Mouse (Mus musculus) lung, embryonic 14.5 days (tissue): Measurements from ENCODE around the gene Sez6l. TPM values are rescaled to one million over a fixed set of nuclear protein-coding genes. Genes with fewer than 3 reads are reported as not detected.

Source experiments
- ATAC-seq: fragments of 200-750 bp; cut with Nextera tagmentation; 2 replicates; pipeline ENCODE4 v1.8.0; 2017; ENCODE audit warnings: mild to moderate bottlenecking, moderate TSS enrichment, moderate library complexity; ENCODE audit not compliant: insufficient read depth
- DNase-seq: peaks from one replicate; pipeline ENCODE4 v3.0.0-alpha.2; 2015
- H3K27ac ChIP-seq: fragments of 300-500 bp; sonication (generic); 2 replicates; pipeline ENCODE4 v1.5.1; 2014; ENCODE audit warnings: low read depth, mild to moderate bottlenecking, moderate library complexity
- H3K27me3 ChIP-seq: fragments of 300-500 bp; sonication (generic); 2 replicates; pipeline ENCODE4 v1.6.1; 2014; ENCODE audit warnings: low read length, control low read depth; ENCODE audit not compliant: insufficient read depth
- H3K36me3 ChIP-seq: fragments of 300-500 bp; sonication (generic); 2 replicates; pipeline ENCODE4 v1.6.1; 2014; ENCODE audit warnings: control low read depth; ENCODE audit not compliant: insufficient read depth
- H3K4me1 ChIP-seq: fragments of 300-500 bp; sonication (generic); 2 replicates; pipeline ENCODE4 v1.6.1; 2014; ENCODE audit warnings: antibody characterized with exemption, control low read depth; ENCODE audit not compliant: insufficient read depth
- H3K4me2 ChIP-seq: fragments of 300-500 bp; sonication (generic); 2 replicates; pipeline ENCODE4 v1.6.1; 2014; ENCODE audit warnings: mild to moderate bottlenecking
- H3K4me3 ChIP-seq: fragments of 300-500 bp; sonication (generic); 2 replicates; pipeline ENCODE4 v1.5.1; 2014; ENCODE audit warnings: low read depth, low read length
- H3K9ac ChIP-seq: fragments of 300-500 bp; sonication (generic); 2 replicates; pipeline ENCODE4 v1.6.1; 2014
- H3K9me3 ChIP-seq: fragments of 300-500 bp; sonication (generic); 2 replicates; pipeline ENCODE4 v1.6.1; 2016; ENCODE audit warnings: low read depth, low read length, control low read depth
- CTCF ChIP-seq: IDR thresholded peaks from 2 replicates; pipeline ENCODE4 v1.5.1; 2016; ENCODE audit warnings: antibody characterized with exemption, low read depth
- WGBS: fragments of 180-500 bp; shearing (Covaris S2); extraction: QIAGEN DNeasy Blood & Tissue Kit; methylation state at CpG from one replicate; pipeline ENCODE4 v1.1.7; 2014; 5-methylcytosine and 5-hydroxymethylcytosine counted together
- polyA plus RNA-seq: library from polyadenylated mRNA; unstranded; fragments of >200 nt; fragmentation: Nextera tagmentation; extraction: Ambion mirVana; gene quantifications from 2 replicates; pipeline ENCODE4 v1.2.1, GENCODE M21; 2014

Gene Sez6l
- polyA plus RNA-seq, 1 experiment from 2014 or later: 0.32 TPM

DNA sequence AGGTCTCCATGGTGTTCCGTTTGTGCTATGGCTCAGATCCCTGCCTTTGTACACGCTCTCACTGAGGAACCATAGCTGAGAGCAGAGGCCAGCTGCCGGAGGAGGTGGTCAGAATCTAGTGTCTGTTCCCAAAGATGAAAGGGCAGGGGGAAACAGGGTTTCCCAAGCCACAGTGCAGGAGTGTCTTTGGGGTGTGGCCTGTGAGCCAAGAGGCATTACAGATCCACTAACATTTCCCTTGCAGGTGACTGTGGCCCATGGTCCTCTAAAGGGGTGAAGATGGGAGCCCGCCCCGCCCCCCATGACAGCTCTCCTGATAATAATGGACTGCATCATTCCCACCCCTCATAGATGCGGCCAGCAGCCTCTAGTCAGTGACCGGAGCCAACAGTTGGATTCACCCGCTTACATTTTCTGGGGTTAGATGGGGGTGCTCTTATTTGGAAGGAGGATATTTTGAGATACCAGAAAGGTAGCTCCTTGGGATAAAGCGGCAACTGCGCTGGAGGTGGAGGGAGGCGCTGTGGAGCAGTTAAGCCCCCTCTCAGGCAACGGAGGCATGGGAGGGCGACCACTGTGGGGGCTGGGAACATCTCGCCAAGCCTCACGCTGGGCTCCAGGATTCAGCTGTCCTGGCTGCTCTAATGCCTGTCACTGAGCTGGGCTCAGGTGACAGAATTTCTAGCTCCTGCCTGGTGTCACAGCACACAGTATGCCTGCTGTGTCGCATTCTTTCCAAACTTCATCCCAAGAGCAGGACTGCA is 43.5 kb downstream of the Sez6l start:
- ATAC-seq (no peak), DNase-seq (no peak)
- WGBS: 51% methylated on average over 16 of the region's 16 CpGs
- H3K4me3 ChIP-seq: no peak overlapping the region
- no peaks in the 10 kb centered on the region for H3K27me3 ChIP-seq
- H3K9me3 ChIP-seq: no peaks in the 10 kb centered on the region; the same call in 1 of the 2 replicates
- H3K4me2 ChIP-seq: no peak overlapping the region
- no peaks in the 10 kb centered on the region for H3K36me3 ChIP-seq
- H3K4me1 ChIP-seq: no peaks in the 10 kb centered on the region
- H3K9ac ChIP-seq: no peak overlapping the region
- no peak overlapping the region for H3K27ac ChIP-seq
- no peak for TF ChIP-seq CTCF

- 74% methylated on average over 5 of the region's 5 CpGs for WGBS
- ATAC-seq: no peak
Measured at GRCm38 (mm10) chr5:112532894-112533293, 44.1 kb downstream of the Sez6l start.

DNA sequence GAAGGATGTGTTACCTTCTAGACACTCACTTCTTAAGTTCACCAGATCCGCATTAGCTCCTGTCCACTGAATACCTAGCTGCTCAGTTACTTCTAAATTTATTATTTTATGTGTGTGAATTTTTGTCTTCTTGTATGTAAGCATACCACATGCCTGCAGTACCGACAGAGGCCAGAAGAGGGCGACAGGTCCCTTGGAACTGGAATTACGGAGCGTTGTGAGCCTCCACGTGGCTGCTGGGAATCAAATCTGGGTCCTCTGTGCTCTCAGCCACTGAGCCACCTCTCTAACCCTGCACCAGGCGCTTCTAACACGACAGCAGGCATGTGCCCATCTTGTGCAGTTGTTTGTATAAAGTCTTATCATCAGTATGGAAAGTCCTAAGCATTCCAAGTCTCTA is 44.8 kb downstream of the Sez6l start:
- Histone ChIP-seq H3K4me1 (no peaks in the 10 kb centered on the region), H3K27ac (no peak overlapping the region), H3K27me3 (no peaks in the 10 kb centered on the region), H3K9me3 (no peaks in the 10 kb centered on the region; the same call in 1 of the 2 replicates), H3K4me2 (no peak overlapping the region), H3K4me3 (no peak overlapping the region), H3K36me3 (no peaks in the 10 kb centered on the region), H3K9ac (no peak overlapping the region)
- WGBS: 66% methylated on average over 8 of the region's 8 CpGs
- no peak for ATAC-seq
- peak; percentile 30 for DNase-seq
- peak; percentile 61 for TF ChIP-seq CTCF

More at GRCm38 (mm10) chr5:112532894-112533293, 44.1 kb downstream of the Sez6l start:
- no peak for DNase-seq
- H3K27ac ChIP-seq: no peak overlapping the region
- H3K4me2 ChIP-seq: no peak overlapping the region
- H3K4me3 ChIP-seq: no peak overlapping the region
- no peaks in the 10 kb centered on the region for H3K4me1 ChIP-seq
- H3K36me3 ChIP-seq: no peaks in the 10 kb centered on the region
- no peak overlapping the region for H3K9ac ChIP-seq
- H3K9me3 ChIP-seq: no peaks in the 10 kb centered on the region; the same call in 1 of the 2 replicates
- TF ChIP-seq CTCF: no peak
- no peaks in the 10 kb centered on the region for H3K27me3 ChIP-seq

DNA sequence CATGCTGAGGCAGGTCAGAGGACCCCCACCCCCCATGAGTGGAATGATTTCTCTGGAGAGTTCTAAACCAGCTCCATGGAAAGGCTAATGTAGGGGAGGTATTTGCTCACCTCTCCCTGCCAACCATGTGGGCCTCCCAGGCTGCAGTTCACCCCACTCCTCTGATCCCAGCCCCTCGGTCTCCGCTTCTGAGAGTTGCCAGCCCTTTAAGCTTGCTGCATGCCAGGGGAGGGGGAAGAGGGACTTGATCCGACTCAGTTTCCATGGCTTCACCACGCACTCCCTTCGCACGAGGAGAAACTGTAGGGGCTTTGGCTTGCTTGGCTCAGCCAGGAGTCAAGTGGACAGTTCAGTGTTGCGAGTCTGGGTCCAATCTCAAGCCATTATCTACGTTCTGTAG is 45.9 kb downstream of the Sez6l start:
- H3K36me3 ChIP-seq: no peaks in the 10 kb centered on the region
- 58% methylated on average over 8 of the region's 8 CpGs for WGBS
- no peak overlapping the region for H3K27ac ChIP-seq
- ATAC-seq (no peak), DNase-seq (no peak)
- no peaks in the 10 kb centered on the region for H3K27me3 ChIP-seq
- no peak for TF ChIP-seq CTCF
- no peaks in the 10 kb centered on the region for H3K4me1 ChIP-seq
- no peak overlapping the region for H3K9ac ChIP-seq
- H3K9me3 ChIP-seq: no peaks in the 10 kb centered on the region; the same call in 1 of the 2 replicates
- H3K4me2 ChIP-seq: no peak overlapping the region
- H3K4me3 ChIP-seq: no peak overlapping the region

- no peaks in the 10 kb centered on the region for H3K9me3 ChIP-seq
- DNase-seq (no peak), ATAC-seq (no peak)
- no peak overlapping the region for H3K4me2 ChIP-seq
- no peak overlapping the region for H3K4me3 ChIP-seq
- 72% methylated on average over 19 of the region's 19 CpGs for WGBS
- no peak for TF ChIP-seq CTCF
- H3K4me1 ChIP-seq: peaks cover 3% of the 10 kb centered on the region; the same call in 1 of the 2 replicates
- no peaks in the 10 kb centered on the region for H3K36me3 ChIP-seq
- H3K27me3 ChIP-seq: no peaks in the 10 kb centered on the region
- H3K9ac ChIP-seq: no peak overlapping the region
- H3K27ac ChIP-seq: no peak overlapping the region
Measured at GRCm38 (mm10) chr5:112526936-112527335, 50.0 kb downstream of the Sez6l start.

- Histone ChIP-seq H3K4me3 (no peak overlapping the region), H3K27ac (no peak overlapping the region), H3K4me2 (no peak overlapping the region), H3K36me3 (no peaks in the 10 kb centered on the region), H3K4me1 (peaks cover 8% of the 10 kb centered on the region; the same call in 1 of the 2 replicates), H3K9me3 (no peaks in the 10 kb centered on the region), H3K27me3 (no peaks in the 10 kb centered on the region), H3K9ac (no peak overlapping the region)
- TF ChIP-seq CTCF: no peak
- 0 out of 2 replicates have a peak, but pooled peaks have one; percentile 48 for ATAC-seq
- DNase-seq: peak; percentile 32
- WGBS: 63% methylated on average over 7 of the region's 7 CpGs
Measured at GRCm38 (mm10) chr5:112526435-112526834, 50.5 kb downstream of the Sez6l start.

DNA sequence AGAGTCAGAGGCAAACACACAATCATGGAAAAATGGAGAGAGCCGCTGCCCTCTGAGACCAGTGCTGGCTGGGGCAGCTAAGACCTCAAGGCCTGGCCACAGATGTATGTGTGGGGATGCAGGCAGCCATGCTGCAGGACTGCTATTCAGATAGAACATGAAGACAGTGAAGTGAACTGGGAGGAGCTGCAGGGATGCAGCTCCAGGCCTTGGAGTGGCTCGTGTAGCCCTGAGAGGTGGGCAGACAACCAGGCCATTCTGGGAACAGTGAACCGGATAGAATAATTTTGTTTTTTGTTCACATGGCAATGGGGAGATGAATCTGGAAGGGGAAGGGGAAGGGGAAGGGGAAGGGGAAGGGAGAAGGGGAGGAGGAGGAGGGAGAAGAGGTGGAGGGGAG is 51.0 kb downstream of the Sez6l start:
- no peak for TF ChIP-seq CTCF
- H3K36me3 ChIP-seq: no peaks in the 10 kb centered on the region
- ATAC-seq (no peak), DNase-seq (no peak)
- H3K27ac ChIP-seq: no peak overlapping the region
- no peak overlapping the region for H3K4me2 ChIP-seq
- H3K27me3 ChIP-seq: no peaks in the 10 kb centered on the region
- 77% methylated on average over 3 of the region's 3 CpGs for WGBS
- peaks cover 12% of the 10 kb centered on the region; the same call in 1 of the 2 replicates for H3K4me1 ChIP-seq
- H3K9ac ChIP-seq: no peak overlapping the region
- H3K9me3 ChIP-seq: no peaks in the 10 kb centered on the region
- no peak overlapping the region for H3K4me3 ChIP-seq
